Mouse (Mus musculus) MEL (cell line): ENCODE data around the gene Fam83g. TPM values are rescaled to one million over a fixed set of nuclear protein-coding genes. Genes with fewer than 3 reads are reported as not detected.

Source experiments
- DNase-seq: peaks from one replicate; pipeline ENCODE4 v3.0.0; 2011; ENCODE audit warnings: low read depth, low spot score
- H3K27ac ChIP-seq: 2 replicates; pipeline ENCODE4 v1.5.1; 2012; ENCODE audit warnings: low read depth, mild to moderate bottlenecking, control low read depth, low read length, moderate library complexity; ENCODE audit not compliant: control insufficient read depth
- H3K27me3 ChIP-seq, 2 experiments: fragments of 150-350 bp in 1 of 2; sonication (generic) in 1 of 2; 2 replicates each; pipeline ENCODE4 v1.6.1; 2012; ENCODE audit warnings: low read length in 2 of 2, mild to moderate bottlenecking in 2 of 2, improper control_type of control experiment in 1 of 2, moderate library complexity in 1 of 2; ENCODE audit not compliant: insufficient read depth in 2 of 2, control insufficient read depth in 1 of 2
- H3K36me3 ChIP-seq, 2 experiments: 2 replicates each; pipeline ENCODE4 v1.6.1; 2012 to 2014; ENCODE audit warnings: low read length in 2 of 2, improper control_type of control experiment in 1 of 2, inconsistent platforms in 1 of 2, mild to moderate bottlenecking in 1 of 2; ENCODE audit not compliant: insufficient read depth in 2 of 2, control insufficient read depth in 1 of 2
- H3K4me1 ChIP-seq, 2 experiments: fragments of 150-350 bp in 1 of 2; sonication (generic) in 1 of 2; 2 replicates each; pipeline ENCODE4 v1.6.1; 2012; ENCODE audit warnings: low read length in 2 of 2, improper control_type of control experiment in 1 of 2, mild to moderate bottlenecking in 1 of 2; ENCODE audit not compliant: insufficient read depth in 2 of 2, control insufficient read depth in 1 of 2
- H3K4me3 ChIP-seq, 2 experiments: fragments of 150-350 bp in 1 of 2; sonication (generic) in 1 of 2; 2 replicates each; pipeline ENCODE4 v1.5.1; 2012; ENCODE audit warnings: low read depth in 2 of 2, low read length in 2 of 2, mild to moderate bottlenecking in 2 of 2, moderate library complexity in 2 of 2, control low read depth in 1 of 2, improper control_type of control experiment in 1 of 2; ENCODE audit not compliant: control insufficient read depth in 1 of 2, insufficient read depth in 1 of 2
- H3K79me2 ChIP-seq: 2 replicates; pipeline ENCODE4 v1.6.1; 2012; ENCODE audit warnings: mild to moderate bottlenecking, low read length, moderate library complexity; ENCODE audit not compliant: control insufficient read depth, poor library complexity, insufficient read depth
- H3K9ac ChIP-seq: 2 replicates; pipeline ENCODE4 v1.6.1; 2012; ENCODE audit warnings: low read depth, mild to moderate bottlenecking, control low read depth, low read length, moderate library complexity; ENCODE audit not compliant: control insufficient read depth, poor library complexity, severe bottlenecking
- H3K9me3 ChIP-seq: fragments of 150-350 bp; sonication (generic); replicated peaks from 2 replicates; pipeline ENCODE4 v1.6.1; 2012; ENCODE audit warnings: mild to moderate bottlenecking, low read length, improper control_type of control experiment, moderate library complexity; ENCODE audit not compliant: insufficient read depth
- BHLHE40 ChIP-seq: IDR thresholded peaks from 2 replicates; pipeline ENCODE4 v1.6.1; 2012; ENCODE audit warnings: low read depth, mild to moderate bottlenecking, inconsistent platforms, low read length, improper control_type of control experiment, borderline replicate concordance
- EP300 ChIP-seq, 2 experiments: IDR thresholded peaks; 2 replicates each; pipeline ENCODE4 v1.6.1; 2011; ENCODE audit warnings: improper control_type of control experiment in 2 of 2, low read length in 2 of 2, low read depth in 1 of 2, mild to moderate bottlenecking in 1 of 2
- GATA1 ChIP-seq: IDR thresholded peaks from 2 replicates; pipeline ENCODE4 v1.6.1; 2011; ENCODE audit warnings: low read depth, low read length, improper control_type of control experiment
- MAX ChIP-seq: IDR thresholded peaks from 2 replicates; pipeline ENCODE4 v1.6.1; 2011; ENCODE audit warnings: low read length, improper control_type of control experiment
- MYC ChIP-seq: IDR thresholded peaks from 2 replicates; pipeline ENCODE4 v1.6.1; 2011; ENCODE audit warnings: low read depth, mild to moderate bottlenecking, low read length, improper control_type of control experiment, moderate library complexity
- POLR2A ChIP-seq, 2 experiments: IDR thresholded peaks; 2 replicates each; pipeline ENCODE4 v1.6.1; 2011 to 2012; ENCODE audit warnings: low read length in 2 of 2, mild to moderate bottlenecking in 2 of 2, control low read depth in 1 of 2, improper control_type of control experiment in 1 of 2, low read depth in 1 of 2, moderate library complexity in 1 of 2; ENCODE audit not compliant: control insufficient read depth in 1 of 2, insufficient read depth in 1 of 2, poor library complexity in 1 of 2
- POLR2AphosphoS2 ChIP-seq: IDR thresholded peaks from 2 replicates; pipeline ENCODE4 v1.6.1; 2011; ENCODE audit warnings: low read length, improper control_type of control experiment
- RCOR1 ChIP-seq: IDR thresholded peaks from 2 replicates; pipeline ENCODE4 v1.6.1; 2012; ENCODE audit warnings: low read depth, mild to moderate bottlenecking, inconsistent platforms, low read length, improper control_type of control experiment
- TBP ChIP-seq: IDR thresholded peaks from 2 replicates; pipeline ENCODE4 v1.8.0; 2011; ENCODE audit warnings: low read depth, low read length, improper control_type of control experiment
- TCF12 ChIP-seq: IDR thresholded peaks from 2 replicates; pipeline ENCODE4 v1.6.1; 2014; ENCODE audit warnings: low read depth, mild to moderate bottlenecking, inconsistent platforms, low read length, improper control_type of control experiment, moderate library complexity
- USF2 ChIP-seq, 2 experiments: IDR thresholded peaks; 2 replicates each; pipeline ENCODE4 v1.6.1; 2011 to 2012; ENCODE audit warnings: improper control_type of control experiment in 2 of 2, low read length in 2 of 2, borderline replicate concordance in 1 of 2, inconsistent platforms in 1 of 2, low read depth in 1 of 2, mild to moderate bottlenecking in 1 of 2; ENCODE audit not compliant: insufficient read depth in 1 of 2
- ZC3H11A ChIP-seq: IDR thresholded peaks from 2 replicates; pipeline ENCODE4 v1.6.1; 2012; ENCODE audit warnings: low read depth, mild to moderate bottlenecking, inconsistent platforms, low read length, improper control_type of control experiment
- polyA plus RNA-seq, 2 experiments: library from polyadenylated mRNA; stranded (reverse) in 1 of 2; unstranded in 1 of 2; fragments of >175 nt in 1 of 2; fragments of >200 nt in 1 of 2; gene quantifications; 2 replicates each; pipeline versions ENCODE4 v1.2.1 to v1.2.4; 2012; ENCODE audit warnings: low replicate concordance in 2 of 2, low read depth in 1 of 2; ENCODE audit not compliant: insufficient read length in 2 of 2, insufficient read depth in 1 of 2, missing spikeins in 1 of 2
- total RNA-seq: library from RNA; depleted of rRNA; stranded (reverse); fragments of 300-350 nt; gene quantifications from 2 replicates; pipeline ENCODE4 v1.2.3, GENCODE M21; 2012

Fam83g gene
- total and polyA plus RNA-seq, 3 experiments: 5.4 to 9.7 TPM; not detected in 1

DNA sequence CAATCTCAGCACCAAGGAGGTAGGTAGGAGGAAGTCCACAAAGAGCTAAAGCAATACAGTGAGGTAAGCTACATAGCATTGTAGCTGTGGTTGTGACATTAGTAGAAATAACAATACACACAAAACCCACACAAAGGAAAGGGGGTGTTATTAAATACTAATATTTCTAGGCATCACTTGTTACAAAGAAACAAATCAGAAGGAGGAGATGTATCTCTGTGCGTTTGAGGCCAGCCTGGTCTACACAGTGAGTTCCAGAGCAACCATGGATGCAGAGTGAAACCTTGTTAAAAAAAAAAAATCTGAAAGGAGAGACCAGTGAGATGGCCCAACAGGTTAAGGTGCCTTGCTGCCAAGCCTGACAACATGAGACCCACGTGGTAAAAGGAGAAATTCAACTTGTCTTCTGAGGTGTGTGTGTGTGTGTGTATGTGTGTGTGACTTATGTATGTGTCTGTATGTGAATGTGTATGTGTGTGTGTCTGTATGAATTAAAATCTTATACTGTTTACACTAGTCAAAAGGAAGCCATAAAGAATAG, 37.3 kb upstream of the Fam83g start:
- peaks cover 0 to 16% of the 10 kb centered on the region in 2 experiments; a peak in 2 of 4 replicates for H3K36me3 ChIP-seq
- H3K27me3 ChIP-seq: no peaks in the 10 kb centered on the region; a peak in 1 of 4 replicates
- no peak for TF ChIP-seq EP300 (IDR thresholded peaks at IDR 0.05; ENCODE audit: low read depth in 1 of 2, low read length in 2 of 2)
- H3K9me3 ChIP-seq: no peaks in the 10 kb centered on the region
- H3K27ac ChIP-seq: no peak overlapping the region
- H3K9ac ChIP-seq: no peak overlapping the region
- no peak overlapping the region for H3K4me3 ChIP-seq
- peaks cover 9 to 31% of the 10 kb centered on the region in 2 experiments for H3K4me1 ChIP-seq
- H3K79me2 ChIP-seq: no peaks in the 10 kb centered on the region
- no peak for DNase-seq

GRCm38 (mm10) chr11:61647110-61647910, 36.6 kb upstream of the Fam83g start:
- Histone ChIP-seq H3K36me3 (peaks cover 0 to 16% of the 10 kb centered on the region in 2 experiments; a peak in 2 of 4 replicates), H3K9ac (no peak overlapping the region), H3K27ac (no peak overlapping the region), H3K4me1 (peaks cover 9 to 31% of the 10 kb centered on the region in 2 experiments), H3K27me3 (no peaks in the 10 kb centered on the region; a peak in 1 of 4 replicates), H3K9me3 (no peaks in the 10 kb centered on the region), H3K4me3 (no peak overlapping the region), H3K79me2 (no peaks in the 10 kb centered on the region)
- DNase-seq: no peak
- no peak for TF ChIP-seq USF2 (IDR thresholded peaks at IDR 0.05; ENCODE audit: borderline replicate concordance in 1 of 2, insufficient read depth in 1 of 2, low read depth in 1 of 2, low read length in 2 of 2)
- TF ChIP-seq POLR2AphosphoS2: no peak
- TF ChIP-seq TBP: no peak
- TF ChIP-seq POLR2A (IDR thresholded peaks at IDR 0.05; ENCODE audit: control insufficient read depth in 1 of 2, insufficient read depth in 1 of 2, low read depth in 1 of 2, low read length in 2 of 2, poor library complexity in 1 of 2): no peak
- TF ChIP-seq RCOR1: no peak

GRCm38 (mm10) chr11:61647956-61648748, 35.7 kb upstream of the Fam83g start:
- Histone ChIP-seq H3K27ac (no peak overlapping the region), H3K9me3 (no peaks in the 10 kb centered on the region), H3K36me3 (peaks cover 0 to 16% of the 10 kb centered on the region in 2 experiments; a peak in 2 of 4 replicates), H3K4me1 (peaks cover 9 to 37% of the 10 kb centered on the region in 2 experiments), H3K9ac (no peak overlapping the region), H3K4me3 (no peak overlapping the region), H3K79me2 (no peaks in the 10 kb centered on the region)
- DNase-seq: peak; percentile 66
- TF ChIP-seq MYC (no peak), TCF12 (no peak), MAX (0 out of 2 replicates have a peak, but pooled peaks have one; percentile 31), GATA1 (0 out of 2 replicates have a peak, but pooled peaks have one; percentile 17), BHLHE40 (peak; percentile 92), ZC3H11A (no peak), EP300 (IDR thresholded peaks at IDR 0.05; ENCODE audit: low read depth in 1 of 2, low read length in 2 of 2) (peak; percentile 50 to 53; a peak in 3 of 4 replicates), RCOR1 (peak; percentile 80)
- TF ChIP-seq, all 39 proteins: peak for 5
- H3K27me3 ChIP-seq: no peaks in the 10 kb centered on the region; a peak in 1 of 4 replicates
